Comparison of ENCODE assay signal across 8 mouse cellular contexts in the genomic region with DNA sequence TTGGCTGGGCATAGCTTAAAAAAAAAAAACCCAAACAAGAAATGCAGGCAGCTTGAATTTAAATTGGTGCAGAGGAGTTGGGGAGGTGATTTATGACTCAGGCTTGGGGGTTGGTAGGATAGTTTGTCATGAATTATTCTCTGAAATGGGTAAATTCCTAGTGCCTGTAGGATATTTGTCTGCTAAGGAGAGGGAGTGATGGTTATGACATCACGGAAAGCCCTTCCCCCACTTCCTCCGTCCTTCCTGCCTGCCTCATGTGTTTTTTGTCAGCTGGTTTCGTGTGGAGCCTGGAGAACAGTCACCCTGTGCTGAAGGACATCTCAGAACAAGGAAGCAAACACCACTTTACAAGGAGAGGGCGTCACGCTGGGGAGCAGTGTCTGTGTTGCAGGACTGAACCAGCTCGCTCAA. TPM values are rescaled to one million over a fixed set of nuclear protein-coding genes. Genes with fewer than 3 reads are reported as not detected.
DNase-seq lines count a peak whose midpoint lies in the region; ATAC-seq and TF ChIP-seq lines count a peak whose summit lies in the region.

No protein-coding gene starts in this region.

- no peak overlapping the region for H3K4me2 ChIP-seq in hindbrain, postnatal 0 days (ENCODE audit: low read depth, low read length)
- no peak overlapping the region for H3K4me2 ChIP-seq in midbrain, embryonic 11.5 days

- no peak for TF ChIP-seq CTCF in hindbrain, postnatal 0 days (IDR thresholded peaks at IDR 0.05; ENCODE audit: low read depth)
- TF ChIP-seq CTCF in left cerebral cortex, adult 2 months (IDR thresholded peaks at IDR 0.05): no peak

- 0 out of 2 replicates have a peak overlapping the region, but pooled peaks have one; percentile 41 for H3K27ac ChIP-seq in hindbrain, postnatal 0 days
- peak overlapping the region; percentile 44 for H3K27ac ChIP-seq in left cerebral cortex, adult 2 months
- no peak overlapping the region for H3K27ac ChIP-seq in midbrain, embryonic 11.5 days (ENCODE audit: low read depth, low read length)

- H3K36me3 ChIP-seq in hindbrain, postnatal 0 days (ENCODE audit: insufficient read depth, low read length): no peaks in the 10 kb centered on the region
- H3K36me3 ChIP-seq in splenic B cell, adult 2 months (ENCODE audit: control insufficient read depth, insufficient read depth, low read length, poor library complexity, severe bottlenecking): no peaks in the 10 kb centered on the region
- H3K36me3 ChIP-seq in midbrain, embryonic 11.5 days (ENCODE audit: control insufficient read depth, insufficient read depth, low read length): no peaks in the 10 kb centered on the region

- H3K9me3 ChIP-seq in hindbrain, postnatal 0 days (ENCODE audit: low read length): no peaks in the 10 kb centered on the region
- H3K9me3 ChIP-seq in midbrain, embryonic 11.5 days (ENCODE audit: control insufficient read depth, low read length): no peaks in the 10 kb centered on the region

- peak; percentile 59; the same call in 1 of the 2 replicates for ATAC-seq in hindbrain, postnatal 0 days
- ATAC-seq in midbrain, embryonic 11.5 days (ENCODE audit: low FRiP score): no peak

- H3K27me3 ChIP-seq in hindbrain, postnatal 0 days (ENCODE audit: insufficient read depth, low read length): no peaks in the 10 kb centered on the region
- no peaks in the 10 kb centered on the region for H3K27me3 ChIP-seq in splenic B cell, adult 2 months (ENCODE audit: control insufficient read depth, insufficient read depth, low read length, poor library complexity, severe bottlenecking)
- no peaks in the 10 kb centered on the region for H3K27me3 ChIP-seq in midbrain, embryonic 11.5 days (ENCODE audit: control insufficient read depth, insufficient read depth, low read length)

- DNase-seq in ES-CJ7 (ENCODE audit: low read depth, low spot score) (peak; percentile 92), adipocyte (ENCODE audit: low spot score) (peak; percentile 54)
- peak; percentile 46 to 72 for DNase-seq in frontal cortex, adult 2 months (ENCODE audit: extremely low spot score in 1 of 2, low spot score in 1 of 2)
- DNase-seq in hindbrain, postnatal 0 days (ENCODE audit: low spot score): peak; percentile 27
- DNase-seq in left cerebral cortex, adult 2 months (ENCODE audit: extremely low spot score in 1 of 2, low spot score in 2 of 2): peak; percentile 43 to 51
- DNase-seq in lung, postnatal 36 days: peak; percentile 84
- DNase-seq in splenic B cell, adult 2 months (ENCODE audit: low read depth, low spot score): peak; percentile 87
- no peak for DNase-seq in midbrain, embryonic 11.5 days (ENCODE audit: low spot score, missing footprints)

- H3K4me3 ChIP-seq in hindbrain, postnatal 0 days (ENCODE audit: low read length): no peak overlapping the region
- no peak overlapping the region for H3K4me3 ChIP-seq in left cerebral cortex, adult 2 months
- H3K4me3 ChIP-seq in midbrain, embryonic 11.5 days (ENCODE audit: low read depth, low read length): no peak overlapping the region

- no peak overlapping the region for H3K9ac ChIP-seq in hindbrain, postnatal 0 days (replicated peaks; ENCODE audit: low read length)
- H3K9ac ChIP-seq in midbrain, embryonic 11.5 days (ENCODE audit: low read length): no peak overlapping the region

- H3K4me1 ChIP-seq in hindbrain, postnatal 0 days (ENCODE audit: insufficient read depth, low read length): peaks cover 13% of the 10 kb centered on the region
- peaks cover 22% of the 10 kb centered on the region for H3K4me1 ChIP-seq in midbrain, embryonic 11.5 days (ENCODE audit: control insufficient read depth, insufficient read depth, low read length)

- intact Hi-C loops in left cerebral cortex, adult 2 months (cut with DNase I): loop anchor here (2.0 kb wide), 1 partner anchor 31 kb away; a partner anchor contains a TSS

- 29% methylated on average over 6 of the region's 6 CpGs for WGBS in hindbrain, postnatal 0 days
- WGBS in midbrain, embryonic 11.5 days: 59% methylated on average over 6 of the region's 6 CpGs

RNA-seq across cellular contexts. Expression of a gene that starts 31.7 kb away (rescaled TPM):
- 44.1 and 47.8 TPM in 2 replicates for polyA plus RNA-seq in frontal cortex, adult 2 months (2012; rRNA removed)
- total RNA-seq in hindbrain, postnatal 0 days (2014; rRNA removed): 81.9 and 91.5 TPM in 2 replicates
- polyA plus RNA-seq in hindbrain, postnatal 0 days (2015; fragmentation: Nextera tagmentation; extraction: Ambion mirVana): 12.5 and 13.0 TPM in 2 replicates
- 10 to 100 TPM; 89.7 to 94.6 TPM for total RNA-seq in left cerebral cortex, adult 2 months (2021)
- 11.3 and 13.0 TPM in 2 replicates for polyA plus RNA-seq in midbrain, embryonic 11.5 days (2014; fragmentation: Nextera tagmentation; extraction: Ambion mirVana)
